Mouse (Mus musculus) small intestine, adult 2 months (tissue): ENCODE measurements around the gene Fntb.

Experiments used
- CTCF ChIP-seq: fragments of 200-500 bp; IDR thresholded peaks from 2 replicates; pipeline ENCODE4 v1.5.1; 2012; ENCODE audit warnings: low read depth, mild to moderate bottlenecking, control low read depth, inconsistent platforms, low read length, moderate library complexity, mixed read lengths; ENCODE audit not compliant: insufficient replicate concordance, insufficient read length; ENCODE audit errors: extremely low read depth
- POLR2A ChIP-seq: fragments of 200-500 bp; IDR thresholded peaks from 2 replicates; pipeline ENCODE4 v1.6.1; 2012; ENCODE audit warnings: low read depth, mild to moderate bottlenecking, control low read depth, inconsistent platforms, low read length, moderate library complexity

GRCm38 (mm10) chr12:76778305-76779083 is 13.1 kb downstream of the Fntb start:
- TF ChIP-seq POLR2A (no peak), CTCF (no peak)
